Mouse (Mus musculus) cerebellum, adult 11 months (tissue): ENCODE data around the gene Serhl.

Experiments
- DNase-seq: peaks from one replicate; pipeline ENCODE4 v3.0.0; 2022

The Serhl gene

GRCm38 (mm10) chr15:83165526-83166315, 76.4 kb downstream of the Serhl start:
- no peak for DNase-seq
